Mouse (Mus musculus) intestine, embryonic 16.5 days (tissue): ENCODE data around the gene Cadm3. TPM values are rescaled to one million over a fixed set of nuclear protein-coding genes. Genes with fewer than 3 reads are reported as not detected.

Source experiments
- ATAC-seq: fragments of 200-750 bp; cut with Nextera tagmentation; 2 replicates; pipeline ENCODE4 v1.8.0; 2017; ENCODE audit warnings: moderate TSS enrichment, moderate library complexity
- H3K27ac ChIP-seq: fragments of 300-500 bp; sonication (generic); 2 replicates; pipeline ENCODE4 v1.5.1; 2014; ENCODE audit warnings: mild to moderate bottlenecking, low read length
- H3K27me3 ChIP-seq: fragments of 300-500 bp; sonication (generic); replicated peaks from 2 replicates; pipeline ENCODE4 v1.6.1; 2014; ENCODE audit warnings: low read length, control low read depth, mixed read lengths; ENCODE audit not compliant: control insufficient read depth, insufficient read depth
- H3K36me3 ChIP-seq: fragments of 300-500 bp; sonication (generic); 2 replicates; pipeline ENCODE4 v1.6.1; 2014; ENCODE audit warnings: low read length, control low read depth; ENCODE audit not compliant: control insufficient read depth, insufficient read depth
- H3K4me1 ChIP-seq: fragments of 300-500 bp; sonication (generic); 2 replicates; pipeline ENCODE4 v1.6.1; 2014; ENCODE audit warnings: low read length, control low read depth, mixed read lengths; ENCODE audit not compliant: control insufficient read depth, insufficient read depth
- H3K4me2 ChIP-seq: fragments of 300-500 bp; sonication (generic); 2 replicates; pipeline ENCODE4 v1.6.1; 2014; ENCODE audit warnings: low read depth, low read length, control low read depth
- H3K4me3 ChIP-seq: fragments of 300-500 bp; sonication (generic); 2 replicates; pipeline ENCODE4 v1.5.1; 2014; ENCODE audit warnings: mild to moderate bottlenecking, low read length
- H3K9ac ChIP-seq: fragments of 300-500 bp; sonication (generic); 2 replicates; pipeline ENCODE4 v1.6.1; 2014; ENCODE audit warnings: low read depth, low read length
- H3K9me3 ChIP-seq: fragments of 300-500 bp; sonication (generic); 2 replicates; pipeline ENCODE4 v1.6.1; 2016; ENCODE audit warnings: low read length, control low read depth; ENCODE audit not compliant: control insufficient read depth
- WGBS: fragments of 180-500 bp; shearing (Covaris S2); extraction: QIAGEN DNeasy Blood & Tissue Kit; methylation state at CpG from one replicate; pipeline ENCODE4 v1.1.7; 2014; 5-methylcytosine and 5-hydroxymethylcytosine counted together
- polyA plus RNA-seq: library from polyadenylated mRNA; unstranded; fragments of >200 nt; fragmentation: Nextera tagmentation; extraction: Ambion mirVana; gene quantifications from 2 replicates; pipeline ENCODE4 v1.2.1, GENCODE M21; 2015

The Cadm3 gene
- polyA plus RNA-seq, 1 experiment from 2014 or later = 1.8 TPM

DNA sequence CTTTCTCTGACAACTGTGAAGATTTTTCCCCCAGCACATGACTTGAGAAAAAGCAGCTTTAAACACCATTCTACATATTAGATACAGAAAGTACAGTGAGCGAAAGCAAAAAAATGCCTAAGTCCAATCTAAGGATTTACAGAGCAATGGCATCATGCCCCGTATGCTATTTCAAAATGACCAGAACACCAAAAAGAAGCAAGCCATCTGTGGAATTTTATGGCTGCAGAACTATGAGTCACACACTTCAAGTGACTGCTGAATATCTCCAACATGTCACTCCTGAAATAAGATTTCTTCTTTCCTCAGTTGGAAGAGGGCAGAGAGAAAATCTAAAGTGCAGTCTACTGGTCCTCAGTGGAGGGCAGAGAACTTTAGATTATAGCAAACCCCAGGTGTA lies 4.1 kb downstream of the Cadm3 start:
- Histone ChIP-seq H3K9ac (no peak overlapping the region), H3K4me1 (peaks cover 10% of the 10 kb centered on the region; the same call in 1 of the 2 replicates), H3K4me3 (no peak overlapping the region), H3K4me2 (no peak overlapping the region), H3K27ac (no peak overlapping the region), H3K9me3 (no peaks in the 10 kb centered on the region), H3K36me3 (no peaks in the 10 kb centered on the region), H3K27me3 (peaks cover 19% of the 10 kb centered on the region)
- no peak for ATAC-seq
- WGBS = 91% methylated on average over 2 of the region's 2 CpGs

DNA sequence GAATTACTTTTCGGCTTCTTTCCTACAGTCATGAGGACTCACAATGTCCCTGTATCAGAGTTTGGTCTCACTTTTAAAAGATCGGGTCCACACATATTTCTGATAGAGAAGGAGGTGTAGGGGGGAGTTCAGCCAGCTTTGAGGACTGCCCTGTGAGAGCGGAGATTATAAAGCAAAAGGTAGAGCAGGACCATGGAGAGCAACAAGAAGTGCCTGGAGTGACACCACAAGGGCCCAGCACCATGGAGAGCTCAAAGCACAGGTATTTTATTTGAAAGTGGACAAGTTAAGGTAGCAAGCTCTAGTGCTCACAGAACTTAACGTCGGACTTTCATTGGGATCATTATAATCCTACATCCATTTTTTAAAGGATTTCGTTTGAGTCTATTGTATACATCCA lies 5.8 kb downstream of the Cadm3 start:
- 31% methylated on average over 6 of the region's 6 CpGs for WGBS

DNA sequence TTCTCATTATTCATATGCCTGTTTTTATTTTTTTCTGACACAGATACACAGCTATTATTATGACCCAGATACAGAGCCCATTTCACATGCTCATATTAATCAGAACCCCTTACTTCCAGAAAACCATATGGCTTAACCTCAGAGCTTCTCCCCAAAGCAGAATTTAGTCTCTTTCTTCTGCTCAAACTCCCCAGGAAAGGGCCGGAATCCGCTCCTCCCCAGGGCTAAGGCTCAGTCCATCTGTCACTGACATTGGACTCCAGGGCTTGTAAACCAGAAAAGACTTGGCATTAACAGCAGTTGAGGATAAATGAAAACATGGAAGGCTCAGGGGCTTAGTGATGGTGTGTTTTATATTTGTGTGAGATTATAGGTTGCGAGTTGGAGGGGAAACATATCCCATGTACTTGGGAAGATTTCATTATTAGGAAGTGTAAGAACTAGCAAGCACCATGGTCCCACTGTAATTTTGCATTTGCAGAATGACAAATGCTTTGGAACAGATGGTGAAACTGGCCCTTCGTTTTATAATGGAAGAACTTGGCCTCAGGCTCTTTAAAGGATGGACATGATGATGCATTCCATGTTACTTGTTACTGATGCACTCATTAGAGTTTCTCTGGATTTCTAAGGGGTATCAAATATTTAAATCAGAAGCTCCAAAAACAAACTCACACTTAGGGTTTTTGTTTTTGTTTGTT lies 7.8 kb downstream of the Cadm3 start:
- H3K27me3 ChIP-seq = no peaks in the 10 kb centered on the region
- no peak overlapping the region for H3K4me3 ChIP-seq
- 78% methylated on average over 4 of the region's 4 CpGs for WGBS
- H3K9ac ChIP-seq = no peak overlapping the region
- H3K9me3 ChIP-seq = no peaks in the 10 kb centered on the region
- no peaks in the 10 kb centered on the region for H3K4me1 ChIP-seq
- no peak overlapping the region for H3K4me2 ChIP-seq
- H3K36me3 ChIP-seq = no peaks in the 10 kb centered on the region
- H3K27ac ChIP-seq = no peak overlapping the region
- ATAC-seq = no peak

More for the DNA sequence above, 5.8 kb downstream of the Cadm3 start:
- Histone ChIP-seq H3K4me2 (no peak overlapping the region), H3K36me3 (no peaks in the 10 kb centered on the region), H3K4me1 (peaks cover 2% of the 10 kb centered on the region; the same call in 1 of the 2 replicates), H3K27ac (no peak overlapping the region), H3K9me3 (no peaks in the 10 kb centered on the region), H3K9ac (no peak overlapping the region), H3K4me3 (no peak overlapping the region), H3K27me3 (peaks cover 4% of the 10 kb centered on the region; the same call in 1 of the 2 replicates)
- peak; percentile 64; the same call in 1 of the 2 replicates for ATAC-seq

DNA sequence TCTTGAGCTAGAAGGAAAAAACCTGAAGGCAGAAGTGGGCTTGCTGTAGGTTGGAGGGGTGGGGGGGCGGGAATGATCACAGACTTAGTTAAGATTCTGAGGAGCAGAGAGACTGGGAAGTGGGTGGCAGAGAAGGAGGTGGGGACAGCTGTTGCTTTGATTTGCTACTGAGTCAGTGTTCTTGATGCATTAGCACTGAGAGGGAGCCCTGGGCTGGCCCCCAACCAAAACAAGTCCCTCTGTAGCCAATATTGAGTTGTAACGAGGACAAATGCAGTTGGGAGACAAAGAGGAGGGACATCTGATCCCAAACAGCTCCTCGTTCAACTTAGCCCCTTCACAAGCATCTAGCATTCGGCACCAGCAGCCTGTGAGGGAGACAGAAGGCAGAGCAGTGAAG lies 9.7 kb downstream of the Cadm3 start:
- H3K36me3 ChIP-seq = no peaks in the 10 kb centered on the region
- H3K4me3 ChIP-seq = no peak overlapping the region
- no peaks in the 10 kb centered on the region for H3K27me3 ChIP-seq
- WGBS = 59% methylated on average over 4 of the region's 4 CpGs
- H3K27ac ChIP-seq = no peak overlapping the region
- H3K9ac ChIP-seq = no peak overlapping the region
- no peaks in the 10 kb centered on the region for H3K9me3 ChIP-seq
- H3K4me2 ChIP-seq = no peak overlapping the region
- H3K4me1 ChIP-seq = no peaks in the 10 kb centered on the region
- ATAC-seq = no peak

DNA sequence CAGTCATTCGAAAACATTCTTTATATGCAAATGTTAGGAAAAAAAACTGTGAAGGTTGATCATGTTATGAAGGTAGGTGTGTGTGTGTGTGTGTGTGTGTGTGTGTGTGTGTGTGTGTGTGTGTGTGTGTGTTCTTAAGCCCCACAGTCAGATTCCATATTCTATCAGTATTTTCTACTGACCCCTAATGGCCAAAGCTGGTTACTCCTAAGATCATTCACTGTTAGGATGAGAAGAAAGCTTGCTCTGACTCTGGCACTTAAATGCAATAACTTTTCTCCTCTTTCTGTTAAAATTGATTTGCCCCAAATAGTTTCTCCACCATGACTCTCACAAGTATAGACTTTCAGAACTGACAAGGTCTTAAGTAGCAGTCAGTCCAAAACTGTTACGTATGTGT lies 10.8 kb downstream of the Cadm3 start:
- 88% methylated on average over 2 of the region's 2 CpGs for WGBS
- no peak overlapping the region for H3K9ac ChIP-seq
- no peaks in the 10 kb centered on the region for H3K4me1 ChIP-seq
- H3K9me3 ChIP-seq = no peaks in the 10 kb centered on the region
- H3K4me2 ChIP-seq = no peak overlapping the region
- no peaks in the 10 kb centered on the region for H3K27me3 ChIP-seq
- no peak overlapping the region for H3K4me3 ChIP-seq
- H3K27ac ChIP-seq = no peak overlapping the region
- no peak for ATAC-seq
- no peaks in the 10 kb centered on the region for H3K36me3 ChIP-seq

DNA sequence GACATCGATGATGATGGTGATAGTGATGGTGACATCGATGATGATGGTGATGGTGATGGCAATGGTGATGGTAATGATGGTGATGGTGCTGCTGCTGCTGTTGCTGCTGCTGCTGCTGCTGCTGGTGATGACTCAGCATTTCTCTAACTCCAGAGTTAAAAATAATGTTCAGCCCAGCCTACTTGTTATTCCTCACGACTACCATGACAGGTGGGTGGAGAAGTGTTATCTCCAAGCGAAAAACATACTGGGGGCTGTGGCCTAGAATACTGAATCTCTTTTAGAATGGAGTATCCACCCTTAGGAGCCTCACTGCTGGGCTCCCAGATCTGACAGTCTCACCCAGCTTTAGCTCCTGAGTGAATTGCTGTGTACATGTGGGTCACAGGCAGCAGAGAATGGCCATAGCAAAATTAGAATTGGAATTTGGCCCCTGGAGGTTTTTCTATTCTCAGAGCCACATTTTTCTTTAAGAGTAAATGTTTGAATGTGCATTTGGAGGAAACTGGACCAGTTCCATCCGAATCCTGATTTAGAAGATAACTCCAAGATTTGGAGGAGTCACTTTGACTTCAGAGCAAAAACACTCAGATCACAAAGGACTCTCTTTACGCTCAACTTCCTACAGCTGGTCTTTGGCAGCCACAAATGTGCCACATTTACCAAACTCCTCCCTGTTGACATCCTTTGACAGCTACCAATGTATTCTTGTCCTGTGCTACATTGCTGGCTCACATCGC lies 12.2 kb downstream of the Cadm3 start:
- Histone ChIP-seq H3K4me1 (no peaks in the 10 kb centered on the region), H3K4me2 (no peak overlapping the region), H3K36me3 (no peaks in the 10 kb centered on the region), H3K9ac (no peak overlapping the region), H3K9me3 (no peaks in the 10 kb centered on the region), H3K4me3 (no peak overlapping the region), H3K27me3 (no peaks in the 10 kb centered on the region), H3K27ac (no peak overlapping the region)
- WGBS = 76% methylated on average over 7 of the region's 7 CpGs
- no peak for ATAC-seq

DNA sequence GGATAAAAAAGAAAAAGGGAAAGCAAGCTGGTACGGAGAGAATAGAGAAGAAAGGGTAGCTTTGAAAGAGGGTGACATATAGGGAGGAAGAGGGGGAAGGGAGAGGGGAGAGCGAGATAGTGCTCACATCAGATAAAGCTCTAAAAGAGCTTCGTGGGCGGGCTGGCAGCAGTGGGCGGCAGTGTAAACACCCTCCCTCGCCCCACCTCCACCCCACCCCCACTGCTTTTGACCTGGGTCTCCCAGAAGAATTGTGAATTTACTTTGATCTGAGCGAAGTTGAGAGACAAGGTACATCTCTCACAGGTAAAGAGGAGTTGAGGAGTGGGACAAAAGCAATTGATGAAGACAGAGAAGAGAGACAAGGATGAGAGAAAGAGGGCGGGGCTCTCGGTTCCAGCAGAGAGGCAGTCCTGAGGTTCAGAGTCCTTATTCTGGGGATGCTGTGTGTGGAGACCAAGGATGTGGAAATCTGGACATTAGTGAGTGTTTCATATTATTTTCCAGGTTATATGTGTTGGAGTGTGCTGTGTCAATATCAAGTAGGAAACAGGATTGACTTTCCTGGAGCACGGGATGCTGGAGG lies 17.0 kb downstream of the Cadm3 start, which contains the start of gene Aim2:
TSS of gene Aim2 (plus strand) at position 508 of the 586 bp plus-strand sequence.
- Histone ChIP-seq H3K36me3 (no peaks in the 10 kb centered on the region), H3K4me2 (peak within 1 kb of the TSS; percentile 38), H3K4me3 (peak within 1 kb of the TSS; percentile 2; the same call in 1 of the 2 replicates), H3K9ac (no peak within 1 kb of the TSS), H3K27ac (no peak within 1 kb of the TSS), H3K9me3 (no peaks in the 10 kb centered on the region), H3K27me3 (no peaks in the 10 kb centered on the region), H3K4me1 (no peaks in the 10 kb centered on the region)
- WGBS = 8% methylated on average over 10 of the region's 10 CpGs
- peak; percentile 78 for ATAC-seq

DNA sequence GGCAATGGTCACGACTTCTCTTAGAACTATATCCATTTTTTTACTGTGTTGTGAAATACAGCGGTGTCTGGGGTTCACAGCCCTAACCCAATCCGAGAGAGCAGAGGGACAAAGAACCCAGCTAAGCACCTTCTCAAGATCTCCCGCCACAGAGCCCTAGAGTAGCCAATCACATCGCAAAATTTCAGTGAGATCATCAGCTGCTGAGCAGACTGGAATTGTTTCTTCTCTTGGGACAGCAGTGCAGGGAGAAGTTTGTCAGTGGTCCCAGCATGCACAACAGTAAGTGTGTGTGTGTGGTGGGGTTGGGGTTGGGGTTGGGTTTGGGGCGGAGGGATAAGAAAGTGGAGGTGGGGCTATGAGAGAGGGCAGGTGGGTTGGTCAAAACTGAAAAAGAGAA lies 17.5 kb downstream of the Cadm3 start:
- peak; percentile 89 for ATAC-seq
- 1% methylated on average over 6 of the region's 6 CpGs for WGBS
- Histone ChIP-seq H3K4me3 (peak overlapping the region; percentile 2; the same call in 1 of the 2 replicates), H3K27me3 (no peaks in the 10 kb centered on the region), H3K27ac (no peak overlapping the region), H3K9me3 (no peaks in the 10 kb centered on the region), H3K4me1 (no peaks in the 10 kb centered on the region), H3K9ac (no peak overlapping the region), H3K36me3 (no peaks in the 10 kb centered on the region), H3K4me2 (peak overlapping the region; percentile 38)

DNA sequence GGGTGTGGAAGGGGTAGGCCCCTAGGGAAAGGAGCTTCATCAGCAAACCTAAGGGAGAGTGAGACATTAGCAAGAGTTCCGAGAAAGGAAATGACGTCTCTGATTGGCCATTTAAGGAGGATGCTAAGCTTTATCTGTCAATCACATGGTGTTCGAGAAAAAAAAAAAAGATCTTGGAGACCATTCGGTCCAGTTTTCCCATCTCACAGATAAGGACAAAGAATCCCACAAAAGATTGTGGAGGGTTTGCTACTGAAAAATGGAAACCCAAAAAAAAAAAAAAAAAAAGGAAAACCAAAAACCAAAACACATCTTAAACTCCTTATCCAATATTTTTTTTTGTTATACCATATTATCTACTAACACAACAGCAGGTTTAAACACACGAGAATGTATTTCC lies 18.3 kb downstream of the Cadm3 start:
- 79% methylated on average over 5 of the region's 5 CpGs for WGBS
- H3K4me2 ChIP-seq = no peak overlapping the region
- H3K4me3 ChIP-seq = no peak overlapping the region
- H3K9me3 ChIP-seq = no peaks in the 10 kb centered on the region
- no peak overlapping the region for H3K9ac ChIP-seq
- H3K27ac ChIP-seq = no peak overlapping the region
- H3K36me3 ChIP-seq = no peaks in the 10 kb centered on the region
- no peaks in the 10 kb centered on the region for H3K27me3 ChIP-seq
- H3K4me1 ChIP-seq = no peaks in the 10 kb centered on the region
- no peak for ATAC-seq
